Mouse (Mus musculus) limb, embryonic 10.5 days (tissue): ENCODE measurements around the gene Alox12b. TPM values are rescaled to one million over a fixed set of nuclear protein-coding genes. Genes with fewer than 3 reads are reported as not detected.
A peak's percentile ranks its signal among the peaks of the same experiment; 100 is the strongest.

Experiments used
- DNase-seq: peaks from one replicate; pipeline ENCODE4 v3.0.0-alpha.2; 2017; ENCODE audit warnings: low spot score
- H3K27ac ChIP-seq: fragments of 300-500 bp; sonication (generic); 2 replicates; pipeline ENCODE4 v1.5.1; 2016; ENCODE audit warnings: mild to moderate bottlenecking
- H3K27me3 ChIP-seq: fragments of 300-500 bp; sonication (generic); 2 replicates; pipeline ENCODE4 v1.6.1; 2016; ENCODE audit warnings: low read depth, mild to moderate bottlenecking; ENCODE audit not compliant: poor library complexity, severe bottlenecking
- H3K36me3 ChIP-seq: fragments of 300-500 bp; sonication (generic); 2 replicates; pipeline ENCODE4 v1.6.1; 2016; ENCODE audit warnings: mild to moderate bottlenecking, moderate library complexity
- H3K4me1 ChIP-seq: fragments of 300-500 bp; sonication (generic); 2 replicates; pipeline ENCODE4 v1.6.1; 2016
- H3K4me3 ChIP-seq: fragments of 300-500 bp; sonication (generic); 2 replicates; pipeline ENCODE4 v1.5.1; 2016; ENCODE audit warnings: mild to moderate bottlenecking, moderate library complexity
- H3K9me3 ChIP-seq: fragments of 300-500 bp; sonication (generic); replicated peaks from 2 replicates; pipeline ENCODE4 v1.6.1; 2016; ENCODE audit warnings: mild to moderate bottlenecking
- WGBS: fragments of 180-500 bp; shearing (Covaris S2); methylation state at CpG from one replicate; pipeline ENCODE4 v1.1.7; 2016; 5-methylcytosine and 5-hydroxymethylcytosine counted together
- polyA plus RNA-seq: library from polyadenylated mRNA; unstranded; fragments of >200 nt; fragmentation: Nextera tagmentation; extraction: Ambion mirVana; gene quantifications from 2 replicates; pipeline ENCODE4 v1.2.1, GENCODE M21; 2016

Alox12b gene
- polyA plus RNA-seq, 1 experiment from 2014 or later, result 0.05 TPM

DNA sequence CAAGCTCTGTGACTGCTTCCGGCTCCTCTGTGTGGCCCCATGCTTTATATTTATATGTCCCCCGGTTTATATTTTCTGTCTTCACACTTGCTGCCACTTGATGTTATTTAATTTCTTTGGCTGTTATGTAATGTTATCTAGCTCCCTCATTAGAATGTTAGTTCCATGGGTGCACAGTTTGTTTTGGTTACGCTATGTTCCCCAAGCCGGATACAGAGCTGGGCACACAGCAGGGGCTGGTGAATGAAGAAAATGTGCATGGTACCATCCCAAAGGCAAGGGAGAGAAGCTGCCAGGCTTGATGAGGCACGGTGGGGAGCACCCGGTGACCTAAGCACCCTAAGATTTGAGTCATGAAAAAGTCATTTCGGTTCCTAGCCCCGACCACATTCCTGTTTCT lies 3.0 kb upstream of the Alox12b start:
- no peak for DNase-seq
- no peaks in the 10 kb centered on the region for H3K9me3 ChIP-seq
- no peak overlapping the region for H3K27ac ChIP-seq
- peaks cover 71% of the 10 kb centered on the region for H3K27me3 ChIP-seq
- no peak overlapping the region for H3K4me3 ChIP-seq
- peaks cover 19% of the 10 kb centered on the region for H3K4me1 ChIP-seq
- no peaks in the 10 kb centered on the region for H3K36me3 ChIP-seq
- 87% methylated on average over 8 of the region's 8 CpGs for WGBS

GRCm38 (mm10) chr11:69155351-69155750 lies 1.4 kb upstream of the Alox12b start:
- Histone ChIP-seq H3K4me1 (peaks cover 19% of the 10 kb centered on the region), H3K4me3 (no peak overlapping the region), H3K27ac (no peak overlapping the region), H3K9me3 (no peaks in the 10 kb centered on the region), H3K36me3 (no peaks in the 10 kb centered on the region), H3K27me3 (peaks cover 76% of the 10 kb centered on the region)
- no peak for DNase-seq
- 68% methylated on average over 1 of the region's 1 CpGs for WGBS

GRCm38 (mm10) chr11:69169313-69169712 lies 12.5 kb downstream of the Alox12b start:
- DNase-seq, result no peak
- no peak overlapping the region for H3K4me3 ChIP-seq
- no peak overlapping the region for H3K27ac ChIP-seq
- no peaks in the 10 kb centered on the region for H3K36me3 ChIP-seq
- H3K4me1 ChIP-seq, result no peaks in the 10 kb centered on the region
- peaks cover 23% of the 10 kb centered on the region for H3K27me3 ChIP-seq
- WGBS, result 92% methylated on average over 12 of the region's 12 CpGs
- H3K9me3 ChIP-seq, result no peaks in the 10 kb centered on the region

GRCm38 (mm10) chr11:69171626-69172025 lies 14.8 kb downstream of the Alox12b start:
- 37% methylated on average over 7 of the region's 7 CpGs for WGBS
- H3K9me3 ChIP-seq, result no peaks in the 10 kb centered on the region
- no peaks in the 10 kb centered on the region for H3K4me1 ChIP-seq
- no peaks in the 10 kb centered on the region for H3K36me3 ChIP-seq
- 0 out of 2 replicates have a peak, but pooled peaks cover 11% of the 10 kb centered on the region for H3K27me3 ChIP-seq
- DNase-seq, result peak; percentile 66
- H3K4me3 ChIP-seq, result no peak overlapping the region
- H3K27ac ChIP-seq, result no peak overlapping the region

DNA sequence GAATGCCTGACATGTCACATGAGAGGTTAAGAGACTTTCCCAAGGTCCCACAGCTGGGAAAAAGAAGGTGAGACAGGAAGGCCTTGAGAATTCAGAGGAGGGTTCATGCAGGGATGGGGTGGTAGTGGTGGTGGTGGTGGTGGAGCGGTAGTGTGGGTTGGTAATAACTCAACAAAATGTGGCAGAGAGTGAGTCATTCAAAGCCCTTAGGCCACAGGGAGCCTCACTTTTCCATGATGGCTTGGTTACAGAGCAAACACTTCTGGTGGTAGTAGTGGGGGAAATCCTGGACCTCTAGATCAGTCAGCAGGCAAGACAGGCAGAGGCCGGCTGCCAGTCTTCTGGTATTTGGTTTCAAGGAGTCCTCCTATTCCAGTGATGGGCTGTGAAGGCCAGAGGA lies 15.8 kb downstream of the Alox12b start:
- Histone ChIP-seq H3K4me3 (no peak overlapping the region), H3K27me3 (0 out of 2 replicates have a peak, but pooled peaks cover 7% of the 10 kb centered on the region), H3K36me3 (no peaks in the 10 kb centered on the region), H3K4me1 (no peaks in the 10 kb centered on the region), H3K27ac (no peak overlapping the region), H3K9me3 (no peaks in the 10 kb centered on the region)
- DNase-seq, result no peak
- 84% methylated on average over 2 of the region's 2 CpGs for WGBS

DNA sequence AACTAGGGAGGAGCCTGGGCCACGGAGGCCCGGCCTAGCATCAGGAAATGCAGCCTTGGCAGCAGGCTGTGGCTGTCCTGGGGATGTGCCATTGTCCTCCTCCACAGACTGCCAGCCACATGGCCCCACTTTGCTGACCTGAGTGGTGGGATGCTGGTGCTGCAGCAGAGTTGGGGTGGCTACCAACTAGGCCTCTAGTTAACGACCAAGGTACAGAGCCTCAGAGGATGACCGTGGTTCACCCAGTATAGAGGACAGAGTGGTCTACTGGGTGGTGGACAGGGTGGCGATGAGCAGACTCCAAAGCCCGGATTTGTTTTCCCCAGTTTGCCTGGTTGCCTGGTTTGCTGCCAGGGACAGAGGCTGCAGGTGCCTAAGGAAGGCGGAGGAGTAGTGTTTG lies 17.9 kb downstream of the Alox12b start:
- H3K27me3 ChIP-seq, result no peaks in the 10 kb centered on the region
- DNase-seq, result no peak
- H3K9me3 ChIP-seq, result no peaks in the 10 kb centered on the region
- H3K4me3 ChIP-seq, result no peak overlapping the region
- peaks cover 4% of the 10 kb centered on the region; the same call in 1 of the 2 replicates for H3K4me1 ChIP-seq
- 86% methylated on average over 7 of the region's 7 CpGs for WGBS
- no peak overlapping the region for H3K27ac ChIP-seq
- H3K36me3 ChIP-seq, result no peaks in the 10 kb centered on the region

- Histone ChIP-seq H3K27me3 (no peaks in the 10 kb centered on the region), H3K27ac (no peak overlapping the region), H3K9me3 (no peaks in the 10 kb centered on the region), H3K4me1 (peaks cover 9% of the 10 kb centered on the region), H3K4me3 (no peak overlapping the region), H3K36me3 (no peaks in the 10 kb centered on the region)
- 80% methylated on average over 3 of the region's 3 CpGs for WGBS
- DNase-seq, result no peak
Measured at GRCm38 (mm10) chr11:69178525-69178924, 21.7 kb downstream of the Alox12b start.

DNA sequence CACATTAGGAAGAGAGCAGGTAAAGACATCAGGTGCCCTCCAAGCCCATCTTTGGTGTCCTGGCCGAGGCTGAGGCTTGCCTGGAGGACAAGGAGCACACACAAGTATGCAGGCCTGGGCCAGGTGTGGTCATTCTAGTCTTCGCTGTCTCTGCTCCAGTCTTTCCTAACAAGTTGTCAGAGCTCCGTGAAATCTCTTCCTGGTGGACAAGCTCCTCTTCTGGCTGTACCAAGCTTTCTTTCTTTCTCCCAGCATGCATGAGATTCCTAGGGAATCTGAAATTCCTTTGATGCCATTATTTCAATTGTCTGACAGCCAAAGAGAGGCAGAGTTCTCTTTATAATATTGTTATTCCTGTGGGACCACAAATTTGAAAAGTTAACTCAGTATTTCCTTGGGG lies 22.7 kb downstream of the Alox12b start:
- 73% methylated on average over 3 of the region's 3 CpGs for whole genome bisulfite sequencing
- DNase-seq, result no peak
- H3K9me3 ChIP-seq, result no peaks in the 10 kb centered on the region
- no peaks in the 10 kb centered on the region for H3K27me3 ChIP-seq
- no peaks in the 10 kb centered on the region for H3K36me3 ChIP-seq
- no peak overlapping the region for H3K4me3 ChIP-seq
- peaks cover 9% of the 10 kb centered on the region for H3K4me1 ChIP-seq
- H3K27ac ChIP-seq, result no peak overlapping the region

- Histone ChIP-seq H3K27ac (no peak overlapping the region), H3K9me3 (no peaks in the 10 kb centered on the region), H3K36me3 (no peaks in the 10 kb centered on the region), H3K4me1 (peaks cover 9% of the 10 kb centered on the region), H3K4me3 (no peak overlapping the region), H3K27me3 (no peaks in the 10 kb centered on the region)
- no peak for DNase-seq
- 82% methylated on average over 4 of the region's 4 CpGs for WGBS
Measured at GRCm38 (mm10) chr11:69180120-69180519, 23.3 kb downstream of the Alox12b start.

GRCm38 (mm10) chr11:69185031-69185430 lies 28.2 kb downstream of the Alox12b start:
- Histone ChIP-seq H3K27ac (no peak overlapping the region), H3K9me3 (no peaks in the 10 kb centered on the region), H3K27me3 (no peaks in the 10 kb centered on the region), H3K4me3 (no peak overlapping the region), H3K4me1 (peaks cover 5% of the 10 kb centered on the region; the same call in 1 of the 2 replicates), H3K36me3 (no peaks in the 10 kb centered on the region)
- DNase-seq, result no peak
- 95% methylated on average over 5 of the region's 5 CpGs for WGBS

DNA sequence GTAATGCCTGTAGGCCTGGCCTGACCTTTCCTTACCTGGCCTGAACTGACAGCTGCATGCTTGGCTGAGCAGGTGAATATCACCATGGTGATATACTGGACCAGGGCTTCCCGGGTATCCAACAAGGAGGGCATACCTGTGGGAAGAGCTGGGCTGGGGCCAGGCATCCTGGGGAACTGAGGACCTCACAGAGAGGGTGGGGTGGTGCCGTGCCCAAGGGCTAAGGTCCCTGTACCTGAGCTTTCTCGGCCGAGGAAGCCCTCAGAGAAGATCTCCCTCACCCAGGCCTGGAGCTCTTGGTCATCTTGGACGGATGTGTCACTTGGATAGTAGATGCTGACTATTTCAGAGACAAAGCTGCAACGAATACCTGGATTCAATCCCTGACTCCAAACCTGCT lies 29.1 kb downstream of the Alox12b start:
- Histone ChIP-seq H3K4me3 (no peak overlapping the region), H3K9me3 (no peaks in the 10 kb centered on the region), H3K27ac (no peak overlapping the region), H3K27me3 (no peaks in the 10 kb centered on the region), H3K36me3 (no peaks in the 10 kb centered on the region), H3K4me1 (peaks cover 5% of the 10 kb centered on the region; the same call in 1 of the 2 replicates)
- DNase-seq, result no peak
- 86% methylated on average over 6 of the region's 6 CpGs for WGBS

GRCm38 (mm10) chr11:69192840-69193239 lies 36.1 kb downstream of the Alox12b start:
- Histone ChIP-seq H3K4me3 (no peak overlapping the region), H3K27ac (no peak overlapping the region), H3K36me3 (no peaks in the 10 kb centered on the region), H3K9me3 (no peaks in the 10 kb centered on the region), H3K27me3 (peaks cover 41% of the 10 kb centered on the region), H3K4me1 (peaks cover 11% of the 10 kb centered on the region)
- DNase-seq, result peak; percentile 41
- WGBS, result 8% methylated on average over 1 of the region's 1 CpGs

GRCm38 (mm10) chr11:69196766-69197165 lies 40.0 kb downstream of the Alox12b start:
- H3K4me1 ChIP-seq, result peaks cover 13% of the 10 kb centered on the region
- WGBS, result 13% methylated on average over 5 of the region's 5 CpGs
- no peaks in the 10 kb centered on the region for H3K36me3 ChIP-seq
- no peak overlapping the region for H3K27ac ChIP-seq
- peaks cover 66% of the 10 kb centered on the region for H3K27me3 ChIP-seq
- no peaks in the 10 kb centered on the region for H3K9me3 ChIP-seq
- peak overlapping the region; percentile 29; the same call in 1 of the 2 replicates for H3K4me3 ChIP-seq
- no peak for DNase-seq

DNA sequence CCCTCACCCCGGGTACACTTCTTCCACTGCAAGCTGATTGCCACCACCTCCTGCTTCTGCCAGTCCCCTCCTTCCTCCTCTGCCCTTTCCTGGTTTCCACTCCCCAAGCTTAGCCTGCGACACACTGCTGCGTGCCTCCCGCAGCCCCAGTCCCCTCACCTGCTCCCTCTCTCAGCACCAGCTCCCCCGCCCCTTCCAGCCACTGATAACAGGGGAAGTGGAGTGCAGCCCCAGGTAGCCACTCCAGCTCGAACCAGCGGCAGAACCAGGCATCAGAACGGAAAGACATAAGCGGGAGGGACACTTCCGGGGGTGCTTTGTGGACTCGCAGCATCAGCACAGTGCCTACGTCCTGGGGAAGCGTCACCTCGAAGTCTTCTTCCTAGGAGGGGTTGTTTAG lies 40.4 kb downstream of the Alox12b start:
- no peaks in the 10 kb centered on the region for H3K36me3 ChIP-seq
- peak overlapping the region; percentile 29 for H3K4me3 ChIP-seq
- H3K4me1 ChIP-seq, result peaks cover 13% of the 10 kb centered on the region
- no peak overlapping the region for H3K27ac ChIP-seq
- DNase-seq, result no peak
- 2% methylated on average over 14 of the region's 14 CpGs for WGBS
- peaks cover 66% of the 10 kb centered on the region for H3K27me3 ChIP-seq
- no peaks in the 10 kb centered on the region for H3K9me3 ChIP-seq
